Mouse (Mus musculus) limb, embryonic 15.5 days (tissue): ENCODE data around the gene Serpinb3d. TPM values are rescaled to one million over a fixed set of nuclear protein-coding genes. Genes with fewer than 3 reads are reported as not detected.
"Not testable (repeated sequence)": the region's sequence is repeated elsewhere in the genome, so short reads cannot be mapped to it uniquely, and the experiment has no call there.

Experiments used
- ATAC-seq: fragments of 200-750 bp; cut with Nextera tagmentation; 2 replicates; pipeline ENCODE4 v1.8.0; 2017; ENCODE audit warnings: low read depth, moderate TSS enrichment; ENCODE audit not compliant: insufficient number of reproducible peaks, low FRiP score, low TSS enrichment
- H3K27ac ChIP-seq: fragments of 300-500 bp; sonication (generic); 2 replicates; pipeline ENCODE4 v1.5.1; 2015; ENCODE audit warnings: moderate library complexity, mild to moderate bottlenecking, inconsistent platforms
- H3K27me3 ChIP-seq: fragments of 300-500 bp; sonication (generic); 2 replicates; pipeline ENCODE4 v1.6.1; 2015; ENCODE audit warnings: inconsistent platforms
- H3K36me3 ChIP-seq: fragments of 300-500 bp; sonication (generic); 2 replicates; pipeline ENCODE4 v1.6.1; 2015; ENCODE audit warnings: inconsistent platforms
- H3K4me1 ChIP-seq: fragments of 300-500 bp; sonication (generic); 2 replicates; pipeline ENCODE4 v1.6.1; 2015; ENCODE audit warnings: inconsistent platforms
- H3K4me2 ChIP-seq: fragments of 300-500 bp; sonication (generic); 2 replicates; pipeline ENCODE4 v1.6.1; 2015; ENCODE audit warnings: mild to moderate bottlenecking, inconsistent platforms
- H3K4me3 ChIP-seq: fragments of 300-500 bp; sonication (generic); 2 replicates; pipeline ENCODE4 v1.5.1; 2015; ENCODE audit warnings: mild to moderate bottlenecking, inconsistent platforms
- H3K9ac ChIP-seq: fragments of 300-500 bp; sonication (generic); 2 replicates; pipeline ENCODE4 v1.6.1; 2015; ENCODE audit warnings: inconsistent platforms
- H3K9me3 ChIP-seq: fragments of 300-500 bp; sonication (generic); 2 replicates; pipeline ENCODE4 v1.6.1; 2016; ENCODE audit warnings: inconsistent platforms
- WGBS: fragments of 180-500 bp; shearing (Covaris S2); methylation state at CpG from one replicate; pipeline ENCODE4 v1.1.7; 2015; 5-methylcytosine and 5-hydroxymethylcytosine counted together
- polyA plus RNA-seq: library from polyadenylated mRNA; unstranded; fragments of >200 nt; fragmentation: Nextera tagmentation; extraction: Ambion mirVana; gene quantifications from 2 replicates; pipeline ENCODE4 v1.2.1, GENCODE M21; 2015

The Serpinb3d gene
- 0.52 and 0.56 TPM in 2 replicates for polyA plus RNA-seq

DNA sequence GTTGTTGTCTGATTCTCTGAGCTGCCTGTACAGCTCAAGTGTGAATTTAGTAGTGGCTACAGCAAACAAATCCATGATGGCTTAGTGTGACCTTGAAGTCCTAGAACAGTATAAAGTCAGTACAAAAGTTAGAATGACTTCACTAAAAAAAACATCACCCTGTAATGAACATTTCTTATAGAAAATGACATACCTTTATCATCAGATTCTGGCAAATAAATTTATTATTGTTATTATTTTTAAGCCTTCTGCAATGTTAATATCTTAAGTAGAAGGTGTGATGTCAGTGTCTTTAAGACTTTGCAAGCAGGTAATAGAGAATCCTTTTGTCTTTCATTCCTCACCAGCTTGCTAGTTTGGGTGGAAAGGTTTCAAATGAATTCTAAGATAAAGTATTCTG lies at the start of gene Serpinb3d:
Gene Serpinb3d (minus strand): TSS at position 101 of the 400 bp plus-strand sequence.
- no peaks in the 10 kb centered on the region for H3K9me3 ChIP-seq
- no peak within 1 kb of the TSS for H3K27ac ChIP-seq
- H3K36me3 ChIP-seq, result no peaks in the 10 kb centered on the region
- no peak within 1 kb of the TSS for H3K4me2 ChIP-seq
- no peak for ATAC-seq
- no peaks in the 10 kb centered on the region for H3K27me3 ChIP-seq
- no peaks in the 10 kb centered on the region for H3K4me1 ChIP-seq
- H3K4me3 ChIP-seq, result no peak within 1 kb of the TSS
- H3K9ac ChIP-seq, result no peak within 1 kb of the TSS

DNA sequence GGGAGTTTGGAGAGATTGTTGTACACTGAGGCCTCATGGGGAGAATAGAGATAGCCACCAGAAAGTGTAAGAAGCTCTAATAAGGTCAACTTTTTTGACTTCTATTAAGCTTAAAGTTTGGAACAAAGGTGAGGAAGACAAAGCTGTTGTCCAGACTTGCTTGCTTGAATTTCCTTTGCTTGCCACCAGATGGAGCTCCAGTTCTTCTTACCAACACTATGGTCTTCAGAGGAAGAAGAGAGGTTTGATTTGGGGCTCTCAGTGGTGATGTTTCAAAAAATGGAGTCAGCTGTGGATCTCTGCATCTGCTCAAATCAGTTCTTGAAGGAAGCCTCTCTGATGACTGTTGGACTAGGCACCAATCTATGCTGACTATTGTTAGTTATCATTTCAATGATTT lies 44.1 kb upstream of the Serpinb3d start:
- H3K9ac ChIP-seq, H3K27ac ChIP-seq, H3K9me3 ChIP-seq, H3K4me1 ChIP-seq, H3K4me2 ChIP-seq, H3K36me3 ChIP-seq, H3K27me3 ChIP-seq, ATAC-seq, H3K4me3 ChIP-seq: not testable (repeated sequence)

DNA sequence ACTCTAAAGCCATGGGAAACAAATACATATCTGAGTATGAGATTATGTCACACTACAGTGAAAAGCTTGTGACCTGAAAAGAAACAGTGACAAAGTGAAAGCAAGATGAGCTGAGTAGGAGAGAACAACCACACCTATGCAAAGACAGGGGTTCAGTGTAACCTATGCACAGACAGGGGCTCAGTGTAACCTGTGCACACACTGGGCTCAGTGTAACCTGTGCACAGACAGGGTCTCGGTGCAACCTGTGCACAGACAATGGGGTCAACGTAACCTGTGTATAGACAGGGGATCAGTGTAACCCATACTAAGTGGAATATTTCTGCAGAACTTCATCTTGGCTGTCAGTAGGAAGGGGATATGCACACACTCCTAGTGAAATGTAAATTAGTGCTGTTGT lies 15.1 kb upstream of the Serpinb3d start:
- WGBS, result 89% methylated on average over 2 of the region's 2 CpGs
- H3K36me3 ChIP-seq, result no peaks in the 10 kb centered on the region
- no peaks in the 10 kb centered on the region for H3K4me1 ChIP-seq
- H3K27ac ChIP-seq, result no peak overlapping the region
- H3K9ac ChIP-seq, result no peak overlapping the region
- ATAC-seq, result no peak
- H3K4me3 ChIP-seq, result no peak overlapping the region
- H3K27me3 ChIP-seq, result no peaks in the 10 kb centered on the region
- H3K9me3 ChIP-seq, result no peaks in the 10 kb centered on the region
- H3K4me2 ChIP-seq, result no peak overlapping the region

GRCm38 (mm10) chr1:107052203-107052602 lies 31.1 kb downstream of the Serpinb3d start, which contains the start of gene Serpinb3a:
TSS of gene Serpinb3a (minus strand) at chr1:107052303.
- Histone ChIP-seq H3K27ac (no peak within 1 kb of the TSS), H3K36me3 (no peaks in the 10 kb centered on the region), H3K27me3 (no peaks in the 10 kb centered on the region), H3K4me2 (no peak within 1 kb of the TSS), H3K9me3 (no peaks in the 10 kb centered on the region), H3K4me1 (no peaks in the 10 kb centered on the region), H3K4me3 (no peak within 1 kb of the TSS), H3K9ac (no peak within 1 kb of the TSS)
- WGBS, result 70% methylated on average over 1 of the region's 1 CpGs
- ATAC-seq, result no peak

GRCm38 (mm10) chr1:107034236-107034635 lies 49.1 kb downstream of the Serpinb3d start:
- H3K9me3 ChIP-seq, ATAC-seq, H3K36me3 ChIP-seq, H3K4me2 ChIP-seq, H3K27ac ChIP-seq, H3K4me3 ChIP-seq, H3K27me3 ChIP-seq, H3K4me1 ChIP-seq, H3K9ac ChIP-seq: not testable (repeated sequence)
- 82% methylated on average over 3 of the region's 3 CpGs for WGBS

Other genes with a start within 250 kb of the Serpinb3d start
- gene Serpinb5, start 222.3 kb downstream of the Serpinb3d start, polyA plus RNA-seq, result 54.3 and 64.2 TPM in 2 replicates
- 48.6 and 54.9 TPM in 2 replicates for gene Serpinb12, start 149.1 kb downstream of the Serpinb3d start, polyA plus RNA-seq
- 0.17 and 0.27 TPM in 2 replicates for gene Serpinb13, start 102.5 kb downstream of the Serpinb3d start, polyA plus RNA-seq
- 14.5 and 16.4 TPM in 2 replicates for gene Serpinb3a, start 31.2 kb downstream of the Serpinb3d start, polyA plus RNA-seq
- gene Serpinb3b, start 194.9 kb upstream of the Serpinb3d start, polyA plus RNA-seq, result 7.4 and 9.9 TPM in 2 replicates
- 11.6 and 13.9 TPM in 2 replicates for gene Serpinb3c, start 194.9 kb upstream of the Serpinb3d start, polyA plus RNA-seq